Mouse (Mus musculus) ES-E14 (cell line): Measurements from ENCODE around the gene Plin1.

Experiments
- CHD2 ChIP-seq: IDR thresholded peaks from 2 replicates; pipeline ENCODE4 v1.6.1; 2014; ENCODE audit warnings: mild to moderate bottlenecking, low read depth, low read length, inconsistent platforms
- MAFK ChIP-seq: IDR thresholded peaks from 2 replicates; pipeline ENCODE4 v1.6.1; 2014; ENCODE audit warnings: mild to moderate bottlenecking, low read depth, low read length, inconsistent platforms; ENCODE audit not compliant: insufficient read depth
- ZNF384 ChIP-seq: IDR thresholded peaks from 2 replicates; pipeline ENCODE4 v1.6.1; 2012; ENCODE audit warnings: low read depth, low read length, inconsistent platforms

GRCm38 (mm10) chr7:79762106-79762505 is 29.4 kb upstream of the Plin1 start:
- TF ChIP-seq CHD2 (no peak), ZNF384 (no peak), MAFK (no peak)
